Mouse (Mus musculus): ENCODE data around the gene Senp7. TPM values are rescaled to one million over a fixed set of nuclear protein-coding genes. Genes with fewer than 3 reads are reported as not detected.
"Not testable (repeated sequence)": the region's sequence is repeated elsewhere in the genome, so short reads cannot be mapped to it uniquely, and the experiment has no call there.

Gene Senp7
- polyA plus RNA-seq (2012; rRNA removed) = 25.4 and 26.7 TPM in 2 replicates

- H3K4me3 ChIP-seq (replicated peaks; ENCODE audit: insufficient read depth, low read depth, low read length); DNase-seq; H3K27me3 ChIP-seq (ENCODE audit: control insufficient read depth, insufficient read depth, low read length); H3K27ac ChIP-seq (ENCODE audit: insufficient read depth, low read length); H3K4me1 ChIP-seq (ENCODE audit: control insufficient read depth, insufficient read depth, low read length): not testable (repeated sequence)
- no CpG with 5 or more reads among the region's 4 CpGs for WGBS
Observed at GRCm38 (mm10) chr16:56048038-56048437, at the start of gene Senp7. Gene Senp7 (plus strand): TSS chr16:56048338.

GRCm38 (mm10) chr16:56006798-56007197 lies 41.3 kb upstream of the Senp7 start:
- 93% methylated on average over 11 of the region's 11 CpGs for WGBS
- no peak for DNase-seq

GRCm38 (mm10) chr16:56008862-56009261 lies 39.3 kb upstream of the Senp7 start:
- no peak for TF ChIP-seq CTCF (IDR thresholded peaks at IDR 0.05; ENCODE audit: borderline replicate concordance, insufficient read depth, low read depth, low read length)
- no peak for TF ChIP-seq POLR2A (IDR thresholded peaks at IDR 0.05; ENCODE audit: borderline replicate concordance, insufficient read depth, low read length)
- no peak for DNase-seq
- H3K4me1 ChIP-seq (ENCODE audit: control insufficient read depth, insufficient read depth, low read length) = no peaks in the 10 kb centered on the region
- no peak overlapping the region for H3K27ac ChIP-seq (ENCODE audit: insufficient read depth, low read length)
- H3K27me3 ChIP-seq (ENCODE audit: control insufficient read depth, insufficient read depth, low read length) = no peaks in the 10 kb centered on the region
- H3K4me3 ChIP-seq (replicated peaks; ENCODE audit: insufficient read depth, low read depth, low read length) = no peak overlapping the region
- WGBS = 94% methylated on average over 1 of the region's 1 CpGs

More at GRCm38 (mm10) chr16:56006798-56007197, 41.3 kb upstream of the Senp7 start:
- Histone ChIP-seq H3K4me3 (replicated peaks; ENCODE audit: insufficient read depth, low read depth, low read length) (no peak overlapping the region), H3K27ac (ENCODE audit: insufficient read depth, low read length) (no peak overlapping the region), H3K27me3 (ENCODE audit: control insufficient read depth, insufficient read depth, low read length) (no peaks in the 10 kb centered on the region), H3K4me1 (ENCODE audit: control insufficient read depth, insufficient read depth, low read length) (no peaks in the 10 kb centered on the region)
- no peak for TF ChIP-seq POLR2A (IDR thresholded peaks at IDR 0.05; ENCODE audit: borderline replicate concordance, insufficient read depth, low read length)
- TF ChIP-seq CTCF (IDR thresholded peaks at IDR 0.05; ENCODE audit: borderline replicate concordance, insufficient read depth, low read depth, low read length) = no peak

GRCm38 (mm10) chr16:56012789-56013743 lies 35.1 kb upstream of the Senp7 start:
- H3K4me1 ChIP-seq (ENCODE audit: control insufficient read depth, insufficient read depth, low read length) = no peaks in the 10 kb centered on the region
- H3K27ac ChIP-seq (ENCODE audit: insufficient read depth, low read length) = no peak overlapping the region
- TF ChIP-seq CTCF (IDR thresholded peaks at IDR 0.05; ENCODE audit: borderline replicate concordance, insufficient read depth, low read depth, low read length) (no peak), POLR2A (IDR thresholded peaks at IDR 0.05; ENCODE audit: borderline replicate concordance, insufficient read depth, low read length) (no peak)
- no peak overlapping the region for H3K4me3 ChIP-seq (replicated peaks; ENCODE audit: insufficient read depth, low read depth, low read length)
- WGBS = 90% methylated on average over 10 of the region's 10 CpGs
- DNase-seq = no peak
- no peaks in the 10 kb centered on the region for H3K27me3 ChIP-seq (ENCODE audit: control insufficient read depth, insufficient read depth, low read length)

GRCm38 (mm10) chr16:56014076-56014475 lies 34.1 kb upstream of the Senp7 start:
- no peak for DNase-seq
- no peak overlapping the region for H3K27ac ChIP-seq (ENCODE audit: insufficient read depth, low read length)
- 87% methylated on average over 7 of the region's 7 CpGs for WGBS
- H3K27me3 ChIP-seq (ENCODE audit: control insufficient read depth, insufficient read depth, low read length) = no peaks in the 10 kb centered on the region
- TF ChIP-seq POLR2A (IDR thresholded peaks at IDR 0.05; ENCODE audit: borderline replicate concordance, insufficient read depth, low read length) (no peak), CTCF (IDR thresholded peaks at IDR 0.05; ENCODE audit: borderline replicate concordance, insufficient read depth, low read depth, low read length) (no peak)
- no peak overlapping the region for H3K4me3 ChIP-seq (replicated peaks; ENCODE audit: insufficient read depth, low read depth, low read length)
- no peaks in the 10 kb centered on the region for H3K4me1 ChIP-seq (ENCODE audit: control insufficient read depth, insufficient read depth, low read length)

GRCm38 (mm10) chr16:56019660-56020059 lies 28.5 kb upstream of the Senp7 start:
- DNase-seq = no peak
- WGBS = 98% methylated on average over 7 of the region's 7 CpGs
- no peaks in the 10 kb centered on the region; the same call in 1 of the 2 replicates for H3K4me1 ChIP-seq (ENCODE audit: control insufficient read depth, insufficient read depth, low read length)
- TF ChIP-seq POLR2A (IDR thresholded peaks at IDR 0.05; ENCODE audit: borderline replicate concordance, insufficient read depth, low read length) (no peak), CTCF (IDR thresholded peaks at IDR 0.05; ENCODE audit: borderline replicate concordance, insufficient read depth, low read depth, low read length) (no peak)
- H3K27ac ChIP-seq (ENCODE audit: insufficient read depth, low read length) = no peak overlapping the region
- H3K27me3 ChIP-seq (ENCODE audit: control insufficient read depth, insufficient read depth, low read length) = no peaks in the 10 kb centered on the region
- no peak overlapping the region for H3K4me3 ChIP-seq (replicated peaks; ENCODE audit: insufficient read depth, low read depth, low read length)

- WGBS = 27% methylated on average over 12 of the region's 12 CpGs
- H3K27me3 ChIP-seq (ENCODE audit: control insufficient read depth, insufficient read depth, low read length) = no peaks in the 10 kb centered on the region
- DNase-seq = no peak
- peak overlapping the region; percentile 98 for H3K4me3 ChIP-seq (replicated peaks; ENCODE audit: insufficient read depth, low read depth, low read length)
- no peak for TF ChIP-seq POLR2A (IDR thresholded peaks at IDR 0.05; ENCODE audit: borderline replicate concordance, insufficient read depth, low read length)
- TF ChIP-seq CTCF (IDR thresholded peaks at IDR 0.05; ENCODE audit: borderline replicate concordance, insufficient read depth, low read depth, low read length) = no peak
- H3K27ac ChIP-seq (ENCODE audit: insufficient read depth, low read length) = no peak overlapping the region
- no peaks in the 10 kb centered on the region; the same call in 1 of the 2 replicates for H3K4me1 ChIP-seq (ENCODE audit: control insufficient read depth, insufficient read depth, low read length)
Observed at GRCm38 (mm10) chr16:56027854-56028629, 20.1 kb upstream of the Senp7 start.
